Mouse (Mus musculus): ENCODE results near the gene Heatr9.

- TF ChIP-seq POLR2A (IDR thresholded peaks at IDR 0.05; ENCODE audit: borderline replicate concordance, insufficient read depth, low read length) (no peak), CTCF (IDR thresholded peaks at IDR 0.05; ENCODE audit: borderline replicate concordance, insufficient read depth, low read depth, low read length) (no peak)
Measured at GRCm38 (mm10) chr11:83473235-83474016, 48.5 kb downstream of the Heatr9 start.

All from cerebellum, adult 2 months (tissue).